Mouse (Mus musculus) kidney, adult 2 months (tissue): Measurements from ENCODE around the gene Ppp1r15b.

ENCODE experiments used
- CTCF ChIP-seq: fragments of 200-500 bp; conservative IDR thresholded peaks from 2 replicates; pipeline ENCODE4 v1.5.1; 2011; ENCODE audit warnings: low read depth, mild to moderate bottlenecking, control low read depth, low read length, moderate library complexity, mixed read lengths; ENCODE audit not compliant: insufficient read depth, insufficient read length
- POLR2A ChIP-seq: fragments of 200-500 bp; IDR thresholded peaks from one replicate; pipeline ENCODE4 v1.6.1; 2011; ENCODE audit warnings: low read depth, low read length, control low read depth

DNA sequence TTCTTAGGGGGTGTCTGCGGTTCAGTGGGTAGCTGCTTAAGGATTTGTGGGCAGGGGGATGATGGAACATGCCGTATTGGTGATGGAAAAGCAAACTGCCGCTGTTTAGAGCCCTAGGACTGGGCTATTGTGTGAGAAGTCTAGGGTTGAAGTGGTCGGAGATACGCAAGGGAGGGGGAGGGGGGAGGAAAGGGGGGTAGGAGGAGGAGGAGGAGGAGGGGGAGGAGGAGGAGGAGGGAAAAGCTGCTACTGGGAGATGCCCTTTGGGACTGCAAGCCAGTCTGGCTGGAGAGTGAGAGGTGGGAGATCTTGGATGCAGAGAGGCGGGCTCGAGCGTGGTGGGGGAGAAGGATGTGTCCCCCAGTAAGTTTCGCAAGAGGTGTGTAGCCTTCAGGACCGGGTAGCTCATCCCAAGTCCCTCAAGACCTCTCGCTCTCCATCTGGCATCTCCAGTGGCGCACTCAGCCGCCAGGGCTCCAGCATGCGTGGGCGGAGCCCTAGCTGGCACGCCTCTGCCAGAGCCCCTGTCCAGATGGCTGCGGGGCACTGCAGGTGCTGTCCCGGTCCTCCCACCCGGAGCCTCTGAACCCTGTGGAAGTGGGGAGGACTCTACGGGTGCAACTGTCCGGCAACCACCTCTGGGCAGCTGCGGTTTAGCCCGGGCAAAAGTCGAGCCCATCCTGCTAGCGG is 51.2 kb downstream of the Ppp1r15b start:
- TF ChIP-seq POLR2A = no peak
- no peak for TF ChIP-seq CTCF
